Mouse (Mus musculus): ENCODE data around the gene Mrrf. TPM values are rescaled to one million over a fixed set of nuclear protein-coding genes. Genes with fewer than 3 reads are reported as not detected.

Mrrf gene
- polyA plus RNA-seq, 1 experiment from 2014 or later: 23.1 TPM

- ATAC-seq (replicated peaks): no peak
- Histone ChIP-seq H3K27me3 (replicated peaks) (peaks cover 35% of the 10 kb centered on the region), H3K27ac (no peak overlapping the region), H3K9ac (no peak overlapping the region), H3K4me2 (peak overlapping the region; percentile 32), H3K4me3 (peak overlapping the region; percentile 5; the same call in 1 of the 2 replicates), H3K36me3 (replicated peaks) (no peaks in the 10 kb centered on the region), H3K9me3 (no peaks in the 10 kb centered on the region), H3K4me1 (peaks cover 11% of the 10 kb centered on the region; the same call in 1 of the 2 replicates)
- 4% methylated on average over 32 of the region's 34 CpGs for WGBS
Measured at GRCm38 (mm10) chr2:36210796-36211195, 74.6 kb downstream of the Mrrf start.

DNA sequence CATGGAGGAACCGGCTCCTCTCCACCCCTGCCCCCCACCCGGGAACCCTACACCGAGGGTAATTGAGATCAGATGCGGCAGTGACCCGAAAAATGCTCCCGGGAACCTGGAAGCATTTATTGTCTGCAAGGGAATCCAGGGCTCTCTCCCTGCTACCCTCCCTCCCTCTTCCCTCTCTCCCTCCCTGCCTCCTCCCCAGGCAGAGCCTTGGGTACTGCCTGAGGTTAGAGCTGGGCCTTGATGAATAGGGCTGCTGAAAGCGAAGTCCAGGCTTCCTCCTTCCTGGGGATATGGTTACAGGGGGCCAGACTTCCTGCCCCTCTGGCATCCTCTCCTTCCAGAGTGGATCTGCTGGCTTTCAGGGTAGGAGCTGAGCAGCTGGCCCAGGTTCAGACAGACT is 75.6 kb downstream of the Mrrf start:
- Histone ChIP-seq H3K36me3 (replicated peaks) (no peaks in the 10 kb centered on the region), H3K4me2 (no peak overlapping the region), H3K4me3 (no peak overlapping the region), H3K9ac (no peak overlapping the region), H3K4me1 (peaks cover 11% of the 10 kb centered on the region; the same call in 1 of the 2 replicates), H3K9me3 (no peaks in the 10 kb centered on the region), H3K27ac (no peak overlapping the region), H3K27me3 (replicated peaks) (peaks cover 35% of the 10 kb centered on the region)
- WGBS: 24% methylated on average over 7 of the region's 7 CpGs
- no peak for ATAC-seq (replicated peaks)

DNA sequence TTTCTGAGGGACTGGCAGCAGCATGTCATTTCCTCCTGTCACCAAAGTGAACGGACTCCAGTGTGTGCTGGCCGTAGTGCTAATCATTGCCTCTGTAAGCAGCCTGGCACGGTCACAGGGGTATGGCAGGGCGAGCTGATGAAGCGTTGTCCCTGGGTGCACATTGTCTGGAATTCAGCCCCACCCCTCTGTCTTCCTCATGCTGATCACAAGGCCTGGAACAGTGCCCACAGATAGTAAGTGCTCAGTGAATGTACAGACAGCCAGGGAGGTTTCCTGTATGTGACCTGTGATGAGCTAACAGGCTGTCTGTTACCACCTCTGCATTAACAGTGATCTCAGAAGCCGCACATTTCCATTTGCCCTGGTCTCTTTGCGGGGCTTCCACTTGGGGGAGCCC is 76.9 kb downstream of the Mrrf start:
- Histone ChIP-seq H3K9me3 (no peaks in the 10 kb centered on the region), H3K27me3 (replicated peaks) (peaks cover 35% of the 10 kb centered on the region), H3K27ac (no peak overlapping the region), H3K9ac (no peak overlapping the region), H3K4me1 (peaks cover 11% of the 10 kb centered on the region; the same call in 1 of the 2 replicates), H3K4me2 (no peak overlapping the region), H3K4me3 (no peak overlapping the region), H3K36me3 (replicated peaks) (no peaks in the 10 kb centered on the region)
- 64% methylated on average over 7 of the region's 7 CpGs for WGBS
- ATAC-seq (replicated peaks): no peak

- Histone ChIP-seq H3K9me3 (no peaks in the 10 kb centered on the region), H3K27ac (no peak overlapping the region), H3K4me3 (no peak overlapping the region), H3K4me1 (peaks cover 11% of the 10 kb centered on the region; the same call in 1 of the 2 replicates), H3K4me2 (no peak overlapping the region), H3K9ac (no peak overlapping the region), H3K36me3 (replicated peaks) (no peaks in the 10 kb centered on the region), H3K27me3 (replicated peaks) (peaks cover 35% of the 10 kb centered on the region)
- WGBS: 7% methylated on average over 8 of the region's 8 CpGs
- peak; percentile 85 for ATAC-seq (replicated peaks)
Measured at GRCm38 (mm10) chr2:36214023-36214422, 77.8 kb downstream of the Mrrf start.

- Histone ChIP-seq H3K4me3 (no peak overlapping the region), H3K4me2 (no peak overlapping the region), H3K27me3 (replicated peaks) (peaks cover 31% of the 10 kb centered on the region), H3K4me1 (peaks cover 11% of the 10 kb centered on the region; the same call in 1 of the 2 replicates), H3K9ac (no peak overlapping the region), H3K36me3 (replicated peaks) (no peaks in the 10 kb centered on the region), H3K27ac (no peak overlapping the region), H3K9me3 (no peaks in the 10 kb centered on the region)
- ATAC-seq (replicated peaks): no peak
- 60% methylated on average over 5 of the region's 5 CpGs for WGBS
Measured at GRCm38 (mm10) chr2:36214425-36214824, 78.2 kb downstream of the Mrrf start.

GRCm38 (mm10) chr2:36215203-36215739 is 79.1 kb downstream of the Mrrf start:
- peaks cover 11% of the 10 kb centered on the region; the same call in 1 of the 2 replicates for H3K4me1 ChIP-seq
- H3K27me3 ChIP-seq (replicated peaks): peaks cover 23% of the 10 kb centered on the region
- no peaks in the 10 kb centered on the region for H3K36me3 ChIP-seq (replicated peaks)
- no peak overlapping the region for H3K4me2 ChIP-seq
- ATAC-seq (replicated peaks): no peak
- 88% methylated on average over 5 of the region's 5 CpGs for WGBS
- no peak overlapping the region for H3K9ac ChIP-seq
- no peaks in the 10 kb centered on the region for H3K9me3 ChIP-seq
- H3K27ac ChIP-seq: no peak overlapping the region
- no peak overlapping the region for H3K4me3 ChIP-seq

DNA sequence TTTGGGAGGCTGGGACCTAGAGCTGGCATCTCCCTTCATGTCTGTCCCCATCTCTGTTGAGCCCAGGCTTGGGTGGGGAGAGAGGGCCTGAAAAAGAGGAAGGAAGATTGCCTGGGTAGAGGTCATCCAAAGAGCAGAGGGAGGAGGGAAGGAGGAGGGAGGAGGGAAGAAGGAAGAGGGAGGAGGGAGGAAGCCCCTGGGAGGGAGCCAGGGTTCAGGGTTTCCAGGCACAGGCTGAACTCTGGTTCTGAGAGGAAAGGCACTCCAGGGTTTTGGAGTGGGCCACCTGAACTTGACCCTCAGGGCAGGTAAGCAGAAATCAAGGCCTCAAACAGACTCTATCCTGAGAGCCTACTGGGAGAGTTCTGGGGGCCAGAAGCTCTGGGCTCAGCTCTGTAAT is 80.4 kb downstream of the Mrrf start:
- no peak overlapping the region for H3K9ac ChIP-seq
- H3K4me2 ChIP-seq: no peak overlapping the region
- no peak overlapping the region for H3K27ac ChIP-seq
- no peaks in the 10 kb centered on the region for H3K9me3 ChIP-seq
- H3K4me1 ChIP-seq: peaks cover 5% of the 10 kb centered on the region; the same call in 1 of the 2 replicates
- no peak for ATAC-seq (replicated peaks)
- H3K4me3 ChIP-seq: no peak overlapping the region
- no peaks in the 10 kb centered on the region for H3K36me3 ChIP-seq (replicated peaks)
- peaks cover 10% of the 10 kb centered on the region for H3K27me3 ChIP-seq (replicated peaks)

DNA sequence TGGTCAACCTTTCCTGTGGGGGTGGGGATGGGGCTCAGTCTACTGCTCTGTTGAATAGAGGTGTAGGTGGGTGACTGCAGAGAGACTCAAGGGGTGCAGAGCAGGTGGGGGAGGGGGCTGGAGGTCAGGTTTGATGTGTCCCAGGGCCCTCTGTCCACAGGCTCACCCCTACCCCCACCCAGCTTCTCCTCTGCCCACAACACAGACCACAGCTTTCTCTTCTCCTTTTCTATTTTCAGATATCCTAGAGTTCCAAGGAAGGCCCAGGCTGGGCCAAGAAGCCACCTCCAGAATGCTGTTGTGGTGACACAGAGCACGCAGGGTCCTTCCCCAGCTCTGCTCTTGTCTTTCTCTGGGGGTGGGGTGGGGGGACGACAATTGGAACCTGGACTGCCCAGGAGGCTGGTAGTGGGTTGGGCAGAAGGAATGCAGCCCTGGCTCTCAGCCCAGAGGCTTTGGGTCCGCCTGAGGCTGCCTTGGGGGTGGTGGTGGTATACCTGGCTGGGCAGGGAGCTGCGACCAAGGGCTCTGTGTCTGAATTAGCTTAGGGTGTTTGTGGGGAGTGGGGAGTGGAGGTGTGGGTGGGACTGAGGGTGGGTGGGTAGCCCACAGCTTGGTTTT is 80.9 kb downstream of the Mrrf start:
- no peaks in the 10 kb centered on the region for H3K36me3 ChIP-seq (replicated peaks)
- no peak overlapping the region for H3K27ac ChIP-seq
- H3K4me1 ChIP-seq: peaks cover 5% of the 10 kb centered on the region; the same call in 1 of the 2 replicates
- no peak for ATAC-seq (replicated peaks)
- 49% methylated on average over 4 of the region's 4 CpGs for WGBS
- no peaks in the 10 kb centered on the region for H3K9me3 ChIP-seq
- H3K4me3 ChIP-seq: no peak overlapping the region
- H3K27me3 ChIP-seq (replicated peaks): peaks cover 5% of the 10 kb centered on the region
- H3K9ac ChIP-seq: no peak overlapping the region
- no peak overlapping the region for H3K4me2 ChIP-seq

GRCm38 (mm10) chr2:36217692-36218233 is 81.6 kb downstream of the Mrrf start:
- no peaks in the 10 kb centered on the region for H3K36me3 ChIP-seq (replicated peaks)
- H3K4me2 ChIP-seq: no peak overlapping the region
- no peaks in the 10 kb centered on the region for H3K9me3 ChIP-seq
- H3K9ac ChIP-seq: no peak overlapping the region
- no peak for ATAC-seq (replicated peaks)
- peaks cover 5% of the 10 kb centered on the region; the same call in 1 of the 2 replicates for H3K4me1 ChIP-seq
- 63% methylated on average over 5 of the region's 5 CpGs for whole genome bisulfite sequencing
- H3K27me3 ChIP-seq (replicated peaks): no peaks in the 10 kb centered on the region
- H3K27ac ChIP-seq: no peak overlapping the region
- H3K4me3 ChIP-seq: no peak overlapping the region

DNA sequence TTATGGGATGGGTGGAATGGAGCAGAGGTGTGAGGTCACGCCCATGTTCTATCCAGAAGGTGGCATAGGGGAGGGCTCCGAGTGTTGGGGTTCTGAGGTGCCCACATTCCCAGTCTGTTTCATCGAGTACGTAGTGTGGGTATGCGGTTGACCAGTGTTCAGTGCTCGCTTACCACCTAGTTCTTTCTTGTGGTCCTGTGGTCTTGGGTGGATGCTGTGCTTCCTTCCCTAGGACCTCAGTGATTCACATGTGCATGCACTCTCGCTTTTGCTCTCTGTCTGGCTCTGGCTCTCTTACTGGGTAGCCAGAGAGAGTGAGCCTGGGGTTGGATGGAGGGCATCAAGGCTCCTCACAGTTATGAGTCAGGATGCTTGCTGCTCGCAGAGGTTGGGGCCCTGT is 83.9 kb downstream of the Mrrf start:
- 91% methylated on average over 8 of the region's 8 CpGs for WGBS
- Histone ChIP-seq H3K9me3 (no peaks in the 10 kb centered on the region), H3K27ac (no peak overlapping the region), H3K4me1 (no peaks in the 10 kb centered on the region), H3K9ac (no peak overlapping the region), H3K27me3 (replicated peaks) (no peaks in the 10 kb centered on the region), H3K4me2 (no peak overlapping the region), H3K36me3 (replicated peaks) (no peaks in the 10 kb centered on the region), H3K4me3 (no peak overlapping the region)
- no peak for ATAC-seq (replicated peaks)

- Histone ChIP-seq H3K36me3 (replicated peaks) (no peaks in the 10 kb centered on the region), H3K9me3 (no peaks in the 10 kb centered on the region), H3K4me3 (no peak overlapping the region), H3K4me1 (no peaks in the 10 kb centered on the region), H3K4me2 (no peak overlapping the region), H3K27ac (no peak overlapping the region), H3K9ac (no peak overlapping the region), H3K27me3 (replicated peaks) (no peaks in the 10 kb centered on the region)
- WGBS: 80% methylated on average over 4 of the region's 4 CpGs
- ATAC-seq (replicated peaks): no peak
Measured at GRCm38 (mm10) chr2:36220891-36221290, 84.7 kb downstream of the Mrrf start.

DNA sequence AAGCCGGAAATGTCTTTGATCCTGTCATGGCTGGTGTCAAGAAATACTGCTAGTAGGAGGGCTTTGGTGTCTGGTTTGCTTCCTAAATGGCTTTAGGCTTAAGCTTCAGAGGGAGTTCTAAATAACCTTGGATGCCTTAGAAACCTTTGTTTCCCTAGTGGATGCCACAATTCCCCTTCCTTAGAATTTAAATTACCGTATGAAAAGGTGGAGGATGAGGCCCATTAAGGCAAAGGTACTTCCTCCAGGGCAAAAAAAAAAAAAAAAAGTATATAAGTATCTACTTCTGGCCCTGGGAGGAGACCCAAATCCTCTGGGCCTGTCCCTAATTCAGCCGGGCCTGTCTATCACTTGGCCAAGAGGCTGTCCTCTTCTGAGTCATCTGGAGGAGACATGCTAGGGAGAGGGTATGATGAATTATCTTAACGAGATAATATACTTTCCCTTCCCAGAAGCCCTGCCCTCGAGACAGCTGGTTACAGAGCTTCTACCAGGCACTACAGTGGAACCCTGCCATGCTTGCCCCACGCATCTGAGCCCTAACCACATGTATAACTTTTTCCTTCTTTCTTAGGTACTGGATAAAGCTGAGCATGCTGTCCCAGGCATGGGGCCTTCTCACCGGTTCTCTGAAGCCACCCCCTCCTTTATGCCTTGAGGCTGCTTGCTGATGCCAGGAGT is 86.1 kb downstream of the Mrrf start:
- no peaks in the 10 kb centered on the region for H3K36me3 ChIP-seq (replicated peaks)
- no peak for ATAC-seq (replicated peaks)
- no peak overlapping the region for H3K4me3 ChIP-seq
- 64% methylated on average over 7 of the region's 7 CpGs for WGBS
- no peaks in the 10 kb centered on the region for H3K27me3 ChIP-seq (replicated peaks)
- H3K4me1 ChIP-seq: no peaks in the 10 kb centered on the region
- no peak overlapping the region for H3K4me2 ChIP-seq
- no peaks in the 10 kb centered on the region for H3K9me3 ChIP-seq
- H3K9ac ChIP-seq: no peak overlapping the region
- no peak overlapping the region for H3K27ac ChIP-seq
